Comparison of ENCODE assay signal across 23 mouse cellular contexts in the genomic region with DNA sequence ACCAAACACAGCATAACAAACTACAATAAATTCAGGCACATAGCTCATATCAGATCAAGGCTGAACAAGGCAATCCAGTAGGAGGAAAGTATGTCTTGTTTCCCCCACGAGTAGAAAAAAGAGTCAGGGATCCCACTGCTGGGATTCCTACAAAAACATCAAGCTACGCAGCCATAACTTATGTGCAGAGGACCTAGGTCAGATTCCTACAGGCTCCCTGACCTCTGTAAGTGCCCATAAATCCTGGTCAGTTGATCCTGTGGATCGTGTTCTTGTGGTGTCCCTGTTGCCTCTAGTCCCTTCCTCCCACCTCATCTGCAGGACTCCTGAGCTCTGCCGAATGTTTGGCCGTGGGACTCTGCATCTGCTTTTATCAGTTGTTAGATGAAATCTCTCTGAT. TPM values are rescaled to one million over a fixed set of nuclear protein-coding genes. Genes with fewer than 3 reads are reported as not detected.
DNase-seq lines count a peak whose midpoint lies in the region; ATAC-seq lines count a peak whose summit lies in the region.
"Had no signal": no experiment of that assay in that cellular context is flagged by ENCODE, and none has a peak within 500 bp of the region (broad histone marks: within the 10 kb centered on the region; RNA-seq: fewer than 3 reads in every experiment).

No protein-coding gene starts in this region.

- no peak overlapping the region for H3K4me3 ChIP-seq in embryonic facial prominence, embryonic 14.5 days (ENCODE audit: low read depth, low read length)
- no peak overlapping the region for H3K4me3 ChIP-seq in embryonic facial prominence, embryonic 10.5 days
- no peak overlapping the region for H3K4me3 ChIP-seq in kidney, embryonic 16.5 days (ENCODE audit: low read length)
- no peak overlapping the region for H3K4me3 ChIP-seq in neural tube, embryonic 15.5 days (replicated peaks)
- H3K4me3 ChIP-seq: embryonic facial prominence, embryonic 15.5 days; gastrocnemius, adult 2 months; hindbrain, embryonic 12.5 days; hindbrain, embryonic 15.5 days had no signal

- H3K27ac ChIP-seq in embryonic facial prominence, embryonic 14.5 days (replicated peaks; ENCODE audit: low read depth, low read length), result no peak overlapping the region
- no peak overlapping the region for H3K27ac ChIP-seq in embryonic facial prominence, embryonic 10.5 days (replicated peaks)
- peak overlapping the region; percentile 61 for H3K27ac ChIP-seq in kidney, embryonic 16.5 days (ENCODE audit: low read length)
- no peak overlapping the region for H3K27ac ChIP-seq in neural tube, embryonic 15.5 days (replicated peaks)
- H3K27ac ChIP-seq: embryonic facial prominence, embryonic 15.5 days; gastrocnemius, adult 2 months; hindbrain, embryonic 12.5 days; hindbrain, embryonic 15.5 days had no signal

- H3K4me1 ChIP-seq in embryonic facial prominence, embryonic 14.5 days (ENCODE audit: control insufficient read depth, insufficient read depth, low read length), result peaks cover 12% of the 10 kb centered on the region
- peaks cover 10% of the 10 kb centered on the region for H3K4me1 ChIP-seq in embryonic facial prominence, embryonic 10.5 days
- peaks cover 17% of the 10 kb centered on the region for H3K4me1 ChIP-seq in kidney, embryonic 16.5 days (ENCODE audit: insufficient read depth, low read length)
- peaks cover 13% of the 10 kb centered on the region for H3K4me1 ChIP-seq in neural tube, embryonic 15.5 days

- 0 out of 2 replicates have a peak overlapping the region, but pooled peaks have one; percentile 8 for H3K9ac ChIP-seq in embryonic facial prominence, embryonic 14.5 days (ENCODE audit: low read depth, low read length)
- no peak overlapping the region; the same call in 1 of the 2 replicates for H3K9ac ChIP-seq in kidney, embryonic 16.5 days (replicated peaks; ENCODE audit: low read length)
- H3K9ac ChIP-seq in neural tube, embryonic 15.5 days (replicated peaks), result no peak overlapping the region
- H3K9ac ChIP-seq: embryonic facial prominence, embryonic 15.5 days; forebrain, postnatal 0 days; hindbrain, embryonic 12.5 days; hindbrain, embryonic 15.5 days had no signal

- WGBS in embryonic facial prominence, embryonic 14.5 days, result 63% methylated on average over 5 of the region's 5 CpGs
- WGBS in embryonic facial prominence, embryonic 10.5 days, result 66% methylated on average over 5 of the region's 5 CpGs
- 10% methylated on average over 5 of the region's 5 CpGs for WGBS in kidney, embryonic 16.5 days
- WGBS in neural tube, embryonic 15.5 days, result 67% methylated on average over 5 of the region's 5 CpGs

- no peaks in the 10 kb centered on the region for H3K27me3 ChIP-seq in embryonic facial prominence, embryonic 14.5 days (replicated peaks; ENCODE audit: control insufficient read depth, insufficient read depth, low read length)
- 0 out of 2 replicates have a peak, but pooled peaks cover 4% of the 10 kb centered on the region for H3K27me3 ChIP-seq in embryonic facial prominence, embryonic 10.5 days (replicated peaks; ENCODE audit: low read depth, poor library complexity, severe bottlenecking)
- H3K27me3 ChIP-seq in kidney, embryonic 16.5 days (ENCODE audit: insufficient read depth, low read length), result no peaks in the 10 kb centered on the region
- no peaks in the 10 kb centered on the region for H3K27me3 ChIP-seq in neural tube, embryonic 15.5 days (replicated peaks)
- H3K27me3 ChIP-seq: embryonic facial prominence, embryonic 15.5 days; hindbrain, embryonic 15.5 days had no signal

- ATAC-seq in embryonic facial prominence, embryonic 14.5 days (ENCODE audit: low read depth), result no peak
- peak; percentile 72 for ATAC-seq in kidney, embryonic 16.5 days (ENCODE audit: low FRiP score, low TSS enrichment)
- no peak for ATAC-seq in neural tube, embryonic 15.5 days (ENCODE audit: low FRiP score)
- ATAC-seq: CD4-positive, CD25-positive, alpha-beta regulatory T cell, adult 4 months; forebrain, embryonic 14.5 days; forebrain, postnatal 0 days had no signal

- H3K36me3 ChIP-seq in embryonic facial prominence, embryonic 14.5 days (ENCODE audit: control insufficient read depth, insufficient read depth, low read length), result no peaks in the 10 kb centered on the region
- no peaks in the 10 kb centered on the region for H3K36me3 ChIP-seq in embryonic facial prominence, embryonic 10.5 days (replicated peaks)
- no peaks in the 10 kb centered on the region for H3K36me3 ChIP-seq in kidney, embryonic 16.5 days (ENCODE audit: insufficient read depth, low read length)
- H3K36me3 ChIP-seq in neural tube, embryonic 15.5 days, result no peaks in the 10 kb centered on the region
- H3K36me3 ChIP-seq: embryonic facial prominence, embryonic 15.5 days; hindbrain, embryonic 12.5 days; hindbrain, embryonic 15.5 days had no signal

- no peaks in the 10 kb centered on the region for H3K9me3 ChIP-seq in embryonic facial prominence, embryonic 14.5 days (ENCODE audit: control insufficient read depth, low read length)
- H3K9me3 ChIP-seq in embryonic facial prominence, embryonic 10.5 days, result no peaks in the 10 kb centered on the region
- no peaks in the 10 kb centered on the region for H3K9me3 ChIP-seq in kidney, embryonic 16.5 days (ENCODE audit: low read length)
- no peaks in the 10 kb centered on the region for H3K9me3 ChIP-seq in neural tube, embryonic 15.5 days (replicated peaks)
- H3K9me3 ChIP-seq: embryonic facial prominence, embryonic 15.5 days; hindbrain, embryonic 12.5 days; hindbrain, embryonic 15.5 days had no signal

- no peak overlapping the region for H3K4me2 ChIP-seq in embryonic facial prominence, embryonic 14.5 days (ENCODE audit: low read depth, low read length)
- H3K4me2 ChIP-seq in kidney, embryonic 16.5 days (replicated peaks; ENCODE audit: low read depth, low read length), result no peak overlapping the region
- H3K4me2 ChIP-seq in neural tube, embryonic 15.5 days, result no peak overlapping the region
- H3K4me2 ChIP-seq: embryonic facial prominence, embryonic 15.5 days; heart, embryonic 11.5 days; hindbrain, embryonic 12.5 days; hindbrain, embryonic 15.5 days had no signal

- no peak for DNase-seq in embryonic facial prominence, embryonic 14.5 days (ENCODE audit: low spot score)
- DNase-seq in embryonic facial prominence, embryonic 10.5 days (ENCODE audit: low spot score), result no peak
- no peak for DNase-seq in kidney, postnatal 25 days
- peak; percentile 17 for DNase-seq in neural tube, embryonic 10.5 days (ENCODE audit: extremely low spot score, low spot score)
- DNase-seq in spleen, postnatal 14 days (ENCODE audit: low spot score in 2 of 2), result no peak
- DNase-seq: adrenal gland, adult 2 months; adrenal gland, postnatal 14 days; cerebellum, adult 11 months; cerebellum, adult 2 months; cerebellum, adult 9-11 months; cerebellum, postnatal 25 days; forebrain, postnatal 0 days; gastrocnemius, adult 2 months; gastrocnemius, postnatal 14 days; heart, adult 11 months had no signal

RNA-seq across cellular contexts. Expression of a gene that starts 1.9 kb away (rescaled TPM):
- polyA plus RNA-seq in embryonic facial prominence, embryonic 14.5 days (2014; fragmentation: Nextera tagmentation; extraction: Ambion mirVana), result 89.7 and 96.3 TPM in 2 replicates
- polyA plus RNA-seq in embryonic facial prominence, embryonic 10.5 days (2016; fragmentation: Nextera tagmentation; extraction: Ambion mirVana), result 70.4 and 73.0 TPM in 2 replicates
- polyA plus RNA-seq in kidney, embryonic 16.5 days (2015; fragmentation: Nextera tagmentation; extraction: Ambion mirVana), result 102 and 105 TPM in 2 replicates
- 127 and 151 TPM in 2 replicates for polyA plus RNA-seq in neural tube, embryonic 15.5 days (2015; fragmentation: Nextera tagmentation; extraction: Ambion mirVana)

RNA-seq across cellular contexts. Expression of a gene that starts 10.5 kb away (rescaled TPM):
- 10.7 and 12.3 TPM in 2 replicates for polyA plus RNA-seq in embryonic facial prominence, embryonic 14.5 days (2014; fragmentation: Nextera tagmentation; extraction: Ambion mirVana)
- 14.6 and 17.8 TPM in 2 replicates for polyA plus RNA-seq in embryonic facial prominence, embryonic 10.5 days (2016; fragmentation: Nextera tagmentation; extraction: Ambion mirVana)
- 27.6 and 30.1 TPM in 2 replicates for polyA plus RNA-seq in kidney, embryonic 16.5 days (2015; fragmentation: Nextera tagmentation; extraction: Ambion mirVana)
- polyA plus RNA-seq in neural tube, embryonic 15.5 days (2015; fragmentation: Nextera tagmentation; extraction: Ambion mirVana), result 7.1 and 8.8 TPM in 2 replicates
